Mouse (Mus musculus) testis, adult 2 months (tissue): Measurements from ENCODE around the gene Tnpo1. TPM values are rescaled to one million over a fixed set of nuclear protein-coding genes. Genes with fewer than 3 reads are reported as not detected.

Experiments
- H3K27ac ChIP-seq: fragments of 200-500 bp; 2 replicates; pipeline ENCODE4 v1.5.1; 2012; ENCODE audit warnings: low read depth, low read length; ENCODE audit not compliant: control insufficient read depth, insufficient read depth
- H3K27me3 ChIP-seq: fragments of 200-500 bp; 2 replicates; pipeline ENCODE4 v1.6.1; 2012; ENCODE audit warnings: mild to moderate bottlenecking, low read length, moderate library complexity; ENCODE audit not compliant: control insufficient read depth, insufficient read depth
- H3K36me3 ChIP-seq: fragments of 200-500 bp; 2 replicates; pipeline ENCODE4 v1.6.1; 2012; ENCODE audit warnings: mild to moderate bottlenecking, low read length; ENCODE audit not compliant: control insufficient read depth, insufficient read depth
- H3K4me1 ChIP-seq: fragments of 200-500 bp; 2 replicates; pipeline ENCODE4 v1.6.1; 2012; ENCODE audit warnings: low read length; ENCODE audit not compliant: control insufficient read depth, insufficient read depth
- H3K4me3 ChIP-seq: fragments of 200-500 bp; 2 replicates; pipeline ENCODE4 v1.5.1; 2012; ENCODE audit warnings: low read depth, mild to moderate bottlenecking, low read length, moderate library complexity, mixed read lengths; ENCODE audit not compliant: control insufficient read depth
- CTCF ChIP-seq: fragments of 200-500 bp; IDR thresholded peaks from 2 replicates; pipeline ENCODE4 v1.5.1; 2012; ENCODE audit warnings: low read depth, mild to moderate bottlenecking, inconsistent platforms, low read length, moderate library complexity; ENCODE audit not compliant: control insufficient read depth, insufficient read depth, insufficient replicate concordance
- POLR2A ChIP-seq: fragments of 200-500 bp; IDR thresholded peaks from 2 replicates; pipeline ENCODE4 v1.6.1; 2012; ENCODE audit warnings: low read depth, mild to moderate bottlenecking, inconsistent platforms, low read length, moderate library complexity; ENCODE audit not compliant: control insufficient read depth
- polyA plus RNA-seq: library from polyadenylated mRNA; depleted of rRNA; stranded (reverse); fragments of >200 nt; gene quantifications from 2 replicates; pipeline ENCODE4 v1.2.3, GENCODE M21; 2012

Tnpo1 gene
- polyA plus RNA-seq, 1 experiment = 60.9 TPM

GRCm38 (mm10) chr13:98816571-98816970, 109.6 kb downstream of the Tnpo1 start:
- no peak overlapping the region for H3K4me3 ChIP-seq
- H3K27me3 ChIP-seq = no peaks in the 10 kb centered on the region
- no peaks in the 10 kb centered on the region for H3K36me3 ChIP-seq
- H3K27ac ChIP-seq = no peak overlapping the region
- H3K4me1 ChIP-seq = 0 out of 2 replicates have a peak, but pooled peaks cover 3% of the 10 kb centered on the region
- TF ChIP-seq POLR2A = no peak
- no peak for TF ChIP-seq CTCF

DNA sequence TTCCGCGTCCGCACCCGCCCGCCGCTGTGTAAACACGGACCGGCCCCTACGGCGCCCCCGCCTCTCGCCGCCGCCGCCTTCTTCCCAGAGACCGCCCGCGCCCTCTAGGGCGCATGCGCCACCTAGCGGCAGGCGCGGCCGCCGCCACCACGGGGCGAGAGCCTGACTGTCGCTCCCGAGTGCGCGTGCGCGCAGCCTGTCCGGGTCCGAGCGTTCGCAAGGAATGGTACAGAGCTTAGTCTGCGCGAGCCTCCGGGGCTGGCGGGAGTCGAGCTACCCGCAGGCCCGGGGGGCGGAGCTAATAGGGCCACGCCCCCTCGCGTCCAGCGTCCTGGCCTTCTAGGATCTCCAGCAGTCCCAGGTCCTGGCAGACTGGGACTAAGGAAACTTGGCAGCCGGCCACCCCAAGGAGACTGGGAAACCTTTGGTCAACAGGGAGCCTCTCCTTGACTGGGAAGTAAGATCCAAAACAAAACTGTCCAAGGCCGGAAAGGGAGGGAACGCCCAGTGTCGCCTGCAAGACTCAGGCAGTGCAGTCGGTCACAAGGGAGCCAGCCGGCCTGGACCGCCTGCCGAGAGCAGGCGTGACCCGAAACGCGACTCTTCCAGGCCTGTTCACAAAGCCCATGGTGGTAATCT, 110.9 kb downstream of the Tnpo1 start, which contains the start of gene Fcho2:
Gene Fcho2, minus strand, starts transcription at position 303 of the 639 bp plus-strand sequence.
- peak within 1 kb of the TSS; percentile 87 for H3K27ac ChIP-seq
- no peaks in the 10 kb centered on the region for H3K36me3 ChIP-seq
- no peaks in the 10 kb centered on the region for H3K27me3 ChIP-seq
- 0 out of 2 replicates have a peak, but pooled peaks cover 3% of the 10 kb centered on the region for H3K4me1 ChIP-seq
- TF ChIP-seq CTCF (peak; percentile 76), POLR2A (peak; percentile 70; the same call in 1 of the 2 replicates)
- peak within 1 kb of the TSS; percentile 77 for H3K4me3 ChIP-seq

GRCm38 (mm10) chr13:98814275-98815040, 111.7 kb downstream of the Tnpo1 start:
- Histone ChIP-seq H3K36me3 (no peaks in the 10 kb centered on the region), H3K27me3 (no peaks in the 10 kb centered on the region), H3K4me3 (peak overlapping the region; percentile 77), H3K27ac (peak overlapping the region; percentile 87), H3K4me1 (0 out of 2 replicates have a peak, but pooled peaks cover 3% of the 10 kb centered on the region)
- TF ChIP-seq CTCF (no peak), POLR2A (no peak)

GRCm38 (mm10) chr13:98813596-98814274, 112.4 kb downstream of the Tnpo1 start:
- Histone ChIP-seq H3K27ac (no peak overlapping the region; the same call in 1 of the 2 replicates), H3K36me3 (no peaks in the 10 kb centered on the region), H3K4me1 (0 out of 2 replicates have a peak, but pooled peaks cover 3% of the 10 kb centered on the region), H3K4me3 (peak overlapping the region; percentile 77; the same call in 1 of the 2 replicates), H3K27me3 (no peaks in the 10 kb centered on the region)
- no peak for TF ChIP-seq CTCF
- no peak for TF ChIP-seq POLR2A

DNA sequence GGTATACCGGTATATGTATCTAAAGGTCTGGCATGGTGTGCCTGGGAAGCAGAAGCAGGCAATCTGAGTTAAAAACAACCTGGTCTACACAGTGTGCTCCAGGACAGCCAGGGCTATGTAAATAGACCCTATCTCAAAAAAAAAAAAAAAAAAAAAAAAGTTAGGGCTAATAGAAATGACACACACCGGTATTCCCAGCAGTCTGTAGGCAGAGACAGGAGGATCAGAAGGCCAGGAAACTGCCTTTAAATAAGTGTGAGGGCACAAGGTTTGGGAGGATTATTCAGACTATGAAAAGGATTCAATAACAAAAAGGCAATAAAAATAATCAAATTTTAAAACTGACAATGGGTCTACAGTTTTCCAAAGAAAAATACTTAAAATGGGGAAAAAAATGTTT, 113.0 kb downstream of the Tnpo1 start:
- H3K4me1 ChIP-seq = 0 out of 2 replicates have a peak, but pooled peaks cover 3% of the 10 kb centered on the region
- TF ChIP-seq CTCF (no peak), POLR2A (no peak)

DNA sequence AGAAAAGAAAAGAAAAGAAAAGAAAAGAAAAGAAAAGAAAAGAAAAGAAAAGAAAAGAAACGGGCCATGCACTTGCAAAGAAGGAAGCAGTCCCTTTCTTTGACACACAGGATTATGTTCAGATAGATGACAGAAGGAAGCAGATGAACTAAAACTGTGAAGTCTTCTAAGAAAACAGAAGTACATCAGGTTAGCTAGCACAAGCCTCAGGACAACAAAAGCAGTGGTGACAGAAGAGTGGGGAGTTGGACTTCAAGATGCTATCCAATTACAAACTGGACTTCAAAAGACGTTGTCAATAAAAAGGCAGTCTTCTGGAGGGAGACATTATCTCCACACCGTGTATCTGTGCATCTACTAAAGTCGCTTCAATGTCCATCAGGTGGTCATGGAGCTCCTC, 113.9 kb downstream of the Tnpo1 start:
- no peaks in the 10 kb centered on the region for H3K36me3 ChIP-seq
- no peaks in the 10 kb centered on the region for H3K27me3 ChIP-seq
- 0 out of 2 replicates have a peak, but pooled peaks cover 3% of the 10 kb centered on the region for H3K4me1 ChIP-seq
- no peak overlapping the region for H3K27ac ChIP-seq
- no peak overlapping the region for H3K4me3 ChIP-seq
- TF ChIP-seq CTCF (no peak), POLR2A (no peak)

More for the DNA sequence above, 113.0 kb downstream of the Tnpo1 start:
- Histone ChIP-seq H3K4me3 (no peak overlapping the region), H3K27ac (no peak overlapping the region), H3K27me3 (no peaks in the 10 kb centered on the region), H3K36me3 (no peaks in the 10 kb centered on the region)
